Mouse (Mus musculus): Measurements from ENCODE around the gene Olfr688. TPM values are rescaled to one million over a fixed set of nuclear protein-coding genes. Genes with fewer than 3 reads are reported as not detected.

Olfr688 gene
- not detected in 2 replicates for total RNA-seq (2014; rRNA removed)
- not detected in 2 replicates for polyA plus RNA-seq (2015; fragmentation: Nextera tagmentation; extraction: Ambion mirVana)

DNA sequence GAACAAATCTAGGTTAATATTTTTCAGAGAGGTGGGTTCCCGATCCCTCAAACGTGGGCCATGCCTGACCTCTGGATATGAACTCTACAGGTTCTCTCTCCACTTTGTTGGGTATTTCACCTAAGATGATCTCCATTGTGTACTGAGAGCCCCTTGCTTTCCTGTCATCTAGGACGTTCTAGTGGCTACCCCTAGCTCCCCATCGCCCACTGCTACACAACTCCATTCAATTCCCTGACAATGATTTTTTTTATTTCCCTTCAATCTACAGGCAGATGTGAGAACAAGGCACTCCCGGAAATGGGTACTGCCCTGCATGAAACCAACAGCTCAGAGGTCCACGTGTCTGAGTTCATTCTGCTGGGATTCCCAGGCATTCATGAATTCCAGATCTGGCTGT is at the start of gene Olfr688:
Gene Olfr688 (plus strand): TSS at position 301 of the 400 bp plus-strand sequence.
- H3K9me3 ChIP-seq (ENCODE audit: low read length): no peaks in the 10 kb centered on the region
- no peak within 1 kb of the TSS for H3K4me2 ChIP-seq (ENCODE audit: low read depth)
- H3K9ac ChIP-seq: no peak within 1 kb of the TSS
- H3K4me3 ChIP-seq (ENCODE audit: low read depth, low read length): no peak within 1 kb of the TSS
- no peaks in the 10 kb centered on the region for H3K4me1 ChIP-seq (ENCODE audit: insufficient read depth)
- no peaks in the 10 kb centered on the region for H3K27me3 ChIP-seq (ENCODE audit: insufficient read depth, low read length)
- DNase-seq (no peak), ATAC-seq (no peak)
- WGBS: 83% methylated on average over 6 of the region's 6 CpGs
- H3K36me3 ChIP-seq (ENCODE audit: insufficient read depth): no peaks in the 10 kb centered on the region
- no peak within 1 kb of the TSS for H3K27ac ChIP-seq (ENCODE audit: low read depth, low read length)
- TF ChIP-seq CTCF (IDR thresholded peaks at IDR 0.05; ENCODE audit: low read depth): no peak

DNA sequence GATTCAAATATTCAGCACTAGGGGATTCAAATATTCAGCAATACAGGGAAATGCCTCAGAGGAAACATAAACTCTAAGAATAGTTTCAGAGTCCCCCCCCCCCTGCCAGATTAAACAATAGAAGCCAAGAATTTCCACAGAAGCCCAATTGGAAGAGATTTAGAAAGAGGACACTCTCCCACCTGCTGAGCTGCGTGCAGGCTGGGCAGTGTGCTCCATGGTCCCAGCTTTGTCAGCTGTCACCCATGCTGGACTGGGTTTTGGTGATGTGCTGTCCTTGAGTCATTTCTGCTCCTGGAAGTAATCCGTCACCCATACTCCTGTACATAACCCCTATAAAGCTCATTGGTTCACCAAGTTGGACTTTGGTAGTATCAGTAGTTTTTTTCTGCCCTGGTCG is 40.2 kb upstream of the Olfr688 start:
- H3K4me1 ChIP-seq (ENCODE audit: insufficient read depth): no peaks in the 10 kb centered on the region
- no peak overlapping the region for H3K27ac ChIP-seq (ENCODE audit: low read depth, low read length)
- no peak overlapping the region for H3K4me2 ChIP-seq (ENCODE audit: low read depth)
- no peak for ATAC-seq
- no peaks in the 10 kb centered on the region for H3K36me3 ChIP-seq (ENCODE audit: insufficient read depth)
- no peaks in the 10 kb centered on the region for H3K27me3 ChIP-seq (ENCODE audit: insufficient read depth, low read length)
- H3K9ac ChIP-seq: no peak overlapping the region
- TF ChIP-seq CTCF (IDR thresholded peaks at IDR 0.05; ENCODE audit: low read depth): no peak
- no peak for DNase-seq
- no peak overlapping the region for H3K4me3 ChIP-seq (ENCODE audit: low read depth, low read length)
- WGBS: 81% methylated on average over 3 of the region's 3 CpGs
- H3K9me3 ChIP-seq (ENCODE audit: low read length): no peaks in the 10 kb centered on the region

DNA sequence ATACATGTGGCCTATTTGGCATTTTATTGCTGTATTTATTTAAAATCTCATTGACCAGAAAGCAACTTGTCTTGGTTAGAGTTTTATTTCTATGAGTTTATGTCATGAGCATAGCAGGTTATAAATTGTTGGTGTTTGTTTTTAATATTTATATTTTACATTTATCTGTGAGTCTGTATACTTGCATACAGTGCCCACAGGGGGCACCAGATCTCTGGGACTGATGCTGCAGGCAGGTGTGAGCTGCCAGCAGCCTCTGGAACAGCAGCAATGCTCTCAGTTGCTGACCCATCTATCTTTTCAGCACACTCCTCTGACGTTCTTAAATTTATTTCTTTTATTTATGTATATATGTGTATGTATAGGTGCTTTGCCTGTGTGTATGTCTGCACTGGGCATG is 39.7 kb upstream of the Olfr688 start:
- no peak overlapping the region for H3K27ac ChIP-seq (ENCODE audit: low read depth, low read length)
- WGBS: 42% methylated on average over 1 of the region's 1 CpGs
- no peaks in the 10 kb centered on the region for H3K36me3 ChIP-seq (ENCODE audit: insufficient read depth)
- no peaks in the 10 kb centered on the region for H3K9me3 ChIP-seq (ENCODE audit: low read length)
- H3K4me1 ChIP-seq (ENCODE audit: insufficient read depth): no peaks in the 10 kb centered on the region
- H3K9ac ChIP-seq: no peak overlapping the region
- no peaks in the 10 kb centered on the region for H3K27me3 ChIP-seq (ENCODE audit: insufficient read depth, low read length)
- no peak overlapping the region for H3K4me2 ChIP-seq (ENCODE audit: low read depth)
- ATAC-seq: no peak
- no peak for TF ChIP-seq CTCF (IDR thresholded peaks at IDR 0.05; ENCODE audit: low read depth)
- DNase-seq: no peak
- no peak overlapping the region for H3K4me3 ChIP-seq (ENCODE audit: low read depth, low read length)

DNA sequence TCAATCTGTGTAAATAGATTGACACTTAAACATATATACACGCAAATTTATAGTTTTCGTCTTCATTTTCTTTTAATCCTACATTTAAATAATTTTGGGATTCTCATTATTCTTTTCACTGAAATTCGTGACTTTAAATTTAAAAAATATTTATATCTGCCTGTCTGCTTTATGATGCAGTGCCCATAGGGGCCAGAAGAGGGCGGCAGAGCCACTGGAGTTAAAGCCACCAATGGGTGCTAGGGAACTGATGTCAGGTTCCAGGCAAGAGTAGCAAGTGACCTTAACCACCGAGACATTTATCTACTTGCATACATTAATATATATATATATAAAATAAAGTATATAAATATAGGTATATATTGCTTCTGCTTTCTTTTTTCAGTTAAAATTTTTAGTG is 31.2 kb upstream of the Olfr688 start:
- no peak overlapping the region for H3K4me3 ChIP-seq (ENCODE audit: low read depth, low read length)
- no peaks in the 10 kb centered on the region for H3K27me3 ChIP-seq (ENCODE audit: insufficient read depth, low read length)
- no peaks in the 10 kb centered on the region for H3K4me1 ChIP-seq (ENCODE audit: insufficient read depth)
- H3K27ac ChIP-seq (ENCODE audit: low read depth, low read length): no peak overlapping the region
- no peak overlapping the region for H3K4me2 ChIP-seq (ENCODE audit: low read depth)
- 70% methylated on average over 5 of the region's 5 CpGs for WGBS
- no peak for ATAC-seq
- H3K9ac ChIP-seq: no peak overlapping the region
- H3K9me3 ChIP-seq (ENCODE audit: low read length): no peaks in the 10 kb centered on the region
- no peak for DNase-seq
- H3K36me3 ChIP-seq (ENCODE audit: insufficient read depth): no peaks in the 10 kb centered on the region
- no peak for TF ChIP-seq CTCF (IDR thresholded peaks at IDR 0.05; ENCODE audit: low read depth)

DNA sequence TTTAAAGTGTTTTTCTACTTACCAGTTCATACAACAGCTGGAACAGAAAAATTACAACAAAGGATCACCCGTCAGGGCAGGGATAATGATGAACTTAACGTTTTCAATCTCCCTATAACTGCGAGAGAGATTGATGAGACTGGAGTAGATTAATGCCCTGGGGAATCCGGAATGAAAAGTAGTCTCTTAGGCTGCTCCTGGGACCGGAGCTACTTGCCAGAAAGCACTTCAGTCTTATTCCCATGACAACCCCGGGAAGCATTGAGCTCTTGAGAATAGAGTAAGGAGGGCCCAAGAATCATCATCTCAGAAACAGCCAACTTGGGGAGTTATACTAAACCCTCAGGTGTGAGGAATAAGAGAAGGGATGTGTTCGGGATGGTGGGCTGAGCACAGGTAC is 15.5 kb upstream of the Olfr688 start:
- Histone ChIP-seq H3K36me3 (ENCODE audit: insufficient read depth) (no peaks in the 10 kb centered on the region), H3K9me3 (ENCODE audit: low read length) (no peaks in the 10 kb centered on the region), H3K4me3 (ENCODE audit: low read depth, low read length) (no peak overlapping the region), H3K4me2 (ENCODE audit: low read depth) (no peak overlapping the region), H3K4me1 (ENCODE audit: insufficient read depth) (no peaks in the 10 kb centered on the region), H3K27me3 (ENCODE audit: insufficient read depth, low read length) (no peaks in the 10 kb centered on the region), H3K27ac (ENCODE audit: low read depth, low read length) (no peak overlapping the region), H3K9ac (no peak overlapping the region)
- TF ChIP-seq CTCF (IDR thresholded peaks at IDR 0.05; ENCODE audit: low read depth): no peak
- DNase-seq: peak; percentile 1
- WGBS: 71% methylated on average over 7 of the region's 7 CpGs
- peak; percentile 62; the same call in 1 of the 2 replicates for ATAC-seq

DNA sequence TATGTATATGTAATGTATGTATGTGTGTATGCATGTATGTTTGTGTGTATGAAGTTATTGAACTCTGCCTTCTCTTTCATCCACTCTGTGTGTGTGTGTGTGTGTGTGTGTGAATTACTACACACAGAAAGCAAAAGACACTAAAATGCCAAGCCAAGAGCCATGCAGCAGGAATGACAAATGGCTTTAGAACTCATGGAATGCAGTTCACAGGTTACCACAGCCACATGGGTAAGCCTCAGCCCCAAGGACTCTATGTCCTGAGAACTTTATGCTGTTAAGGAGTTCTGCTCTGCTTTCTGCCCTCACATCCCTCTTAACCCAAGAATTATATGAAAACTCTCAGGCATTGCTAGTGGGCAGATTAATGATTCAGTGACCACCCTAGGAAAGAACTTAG is 2.2 kb downstream of the Olfr688 start:
- Histone ChIP-seq H3K9me3 (ENCODE audit: low read length) (no peaks in the 10 kb centered on the region), H3K4me1 (ENCODE audit: insufficient read depth) (no peaks in the 10 kb centered on the region), H3K27me3 (ENCODE audit: insufficient read depth, low read length) (no peaks in the 10 kb centered on the region), H3K4me3 (ENCODE audit: low read depth, low read length) (no peak overlapping the region), H3K27ac (ENCODE audit: low read depth, low read length) (no peak overlapping the region), H3K4me2 (ENCODE audit: low read depth) (no peak overlapping the region), H3K36me3 (ENCODE audit: insufficient read depth) (no peaks in the 10 kb centered on the region), H3K9ac (no peak overlapping the region)
- ATAC-seq (no peak), DNase-seq (no peak)
- no peak for TF ChIP-seq CTCF (IDR thresholded peaks at IDR 0.05; ENCODE audit: low read depth)

DNA sequence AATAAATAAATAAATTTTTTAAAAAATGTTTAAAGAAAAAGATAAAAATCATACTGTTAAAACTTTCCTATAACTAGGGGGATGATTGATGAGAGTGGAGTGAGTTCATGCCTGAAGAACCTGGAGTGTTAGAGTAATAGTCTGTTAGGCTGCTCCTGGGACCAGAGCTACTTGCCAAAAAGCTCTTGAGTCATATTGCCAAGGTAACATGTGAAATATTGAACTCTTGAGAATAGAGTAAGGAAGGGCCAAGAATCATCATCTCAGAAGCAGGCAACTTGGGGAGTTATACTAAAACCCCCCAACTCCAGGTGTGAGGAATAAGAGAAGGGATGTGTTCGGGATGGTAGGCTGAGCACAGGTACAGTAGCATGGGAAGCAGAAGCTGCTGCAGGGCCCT is 23.0 kb downstream of the Olfr688 start, which contains the start of gene Olfr689:
Gene Olfr689 (plus strand): TSS at position 301 of the 400 bp plus-strand sequence.
- H3K4me2 ChIP-seq (ENCODE audit: low read depth): no peak within 1 kb of the TSS
- H3K9ac ChIP-seq: no peak within 1 kb of the TSS
- no peak for TF ChIP-seq CTCF (IDR thresholded peaks at IDR 0.05; ENCODE audit: low read depth)
- H3K9me3 ChIP-seq (ENCODE audit: low read length): no peaks in the 10 kb centered on the region
- no peak within 1 kb of the TSS for H3K27ac ChIP-seq (ENCODE audit: low read depth, low read length)
- H3K27me3 ChIP-seq (ENCODE audit: insufficient read depth, low read length): no peaks in the 10 kb centered on the region
- 74% methylated on average over 1 of the region's 1 CpGs for WGBS
- H3K36me3 ChIP-seq (ENCODE audit: insufficient read depth): no peaks in the 10 kb centered on the region
- no peak within 1 kb of the TSS for H3K4me3 ChIP-seq (ENCODE audit: low read depth, low read length)
- H3K4me1 ChIP-seq (ENCODE audit: insufficient read depth): no peaks in the 10 kb centered on the region
- ATAC-seq (no peak), DNase-seq (no peak)

DNA sequence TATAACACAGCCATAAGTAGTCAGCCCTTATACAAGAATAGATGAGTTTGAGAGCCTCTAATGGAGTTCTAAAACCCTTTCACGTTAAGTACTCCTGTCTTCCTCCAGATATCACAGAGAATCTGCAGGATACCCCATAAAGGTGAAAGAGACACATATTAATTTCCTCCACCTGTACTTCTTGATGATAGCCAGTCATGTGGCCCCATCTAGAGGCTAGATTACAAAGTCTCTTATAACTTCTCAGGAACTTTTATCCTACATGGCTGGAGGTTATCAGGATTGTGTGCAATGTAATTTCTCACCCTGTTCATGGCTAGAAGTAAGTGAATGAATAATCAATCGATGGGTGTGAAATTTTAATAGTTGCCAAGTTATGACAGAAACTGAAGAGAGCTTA is 37.4 kb downstream of the Olfr688 start:
- no peaks in the 10 kb centered on the region for H3K4me1 ChIP-seq (ENCODE audit: insufficient read depth)
- 76% methylated on average over 2 of the region's 2 CpGs for WGBS
- no peaks in the 10 kb centered on the region for H3K9me3 ChIP-seq (ENCODE audit: low read length)
- H3K9ac ChIP-seq: no peak overlapping the region
- H3K4me2 ChIP-seq (ENCODE audit: low read depth): no peak overlapping the region
- no peak for DNase-seq
- no peak for ATAC-seq
- no peaks in the 10 kb centered on the region for H3K27me3 ChIP-seq (ENCODE audit: insufficient read depth, low read length)
- H3K27ac ChIP-seq (ENCODE audit: low read depth, low read length): no peak overlapping the region
- H3K4me3 ChIP-seq (ENCODE audit: low read depth, low read length): no peak overlapping the region
- no peak for TF ChIP-seq CTCF (IDR thresholded peaks at IDR 0.05; ENCODE audit: low read depth)
- no peaks in the 10 kb centered on the region for H3K36me3 ChIP-seq (ENCODE audit: insufficient read depth)
